ENCODE assay signal across 16 mouse cellular contexts in the genomic region with DNA sequence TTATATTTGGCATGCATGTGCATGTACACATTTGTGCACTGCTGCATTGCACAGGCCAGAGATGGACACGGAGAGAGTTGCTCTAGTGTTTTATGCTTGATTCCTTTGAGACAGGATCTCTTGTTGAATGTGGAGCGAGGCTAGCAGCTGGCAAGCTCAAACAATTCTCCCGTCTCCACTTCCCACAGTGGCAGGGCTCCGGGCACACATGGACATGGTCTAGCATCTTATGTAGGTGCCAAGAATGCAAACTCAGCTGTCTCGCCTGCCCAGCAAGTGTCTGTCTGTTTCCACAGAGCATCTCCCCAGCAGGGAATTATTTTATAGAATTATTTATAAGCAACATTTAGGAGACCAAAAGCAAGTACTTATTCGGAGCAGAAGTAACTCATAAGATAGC.
"Had no signal": no experiment of that assay in that cellular context is flagged by ENCODE, and none has a peak within 500 bp of the region (broad histone marks: within the 10 kb centered on the region; RNA-seq: fewer than 3 reads in every experiment).

No protein-coding gene starts in this region.

- H3K4me3 ChIP-seq: limb, embryonic 15.5 days; liver, embryonic 12.5 days; midbrain, embryonic 10.5 days; midbrain, embryonic 15.5 days; neural tube, embryonic 13.5 days; stomach, embryonic 15.5 days had no signal

- H3K4me1 ChIP-seq: limb, embryonic 15.5 days; liver, embryonic 12.5 days; midbrain, embryonic 10.5 days; midbrain, embryonic 15.5 days; stomach, embryonic 15.5 days had no signal

- H3K4me2 ChIP-seq: limb, embryonic 15.5 days; liver, embryonic 12.5 days; lung, embryonic 14.5 days; midbrain, embryonic 15.5 days; neural tube, embryonic 13.5 days; stomach, embryonic 15.5 days had no signal

- DNase-seq: kidney, postnatal 36 days; layer of hippocampus, adult 9-11 months; layer of hippocampus, postnatal 36 days; lung, embryonic 14.5 days; lung, postnatal 10 days; lung, postnatal 4 days; right cerebral cortex, postnatal 14 days; thymus, adult 2 months; thymus, postnatal 25 days had no signal

- H3K9ac ChIP-seq: limb, embryonic 15.5 days; liver, embryonic 12.5 days; lung, embryonic 14.5 days; midbrain, embryonic 15.5 days; neural tube, embryonic 13.5 days; stomach, embryonic 15.5 days had no signal

- H3K27me3 ChIP-seq: limb, embryonic 15.5 days; liver, embryonic 12.5 days; midbrain, embryonic 15.5 days; neural tube, embryonic 13.5 days; stomach, embryonic 15.5 days had no signal

- H3K9me3 ChIP-seq: limb, embryonic 15.5 days; liver, embryonic 12.5 days; midbrain, embryonic 10.5 days; midbrain, embryonic 15.5 days; neural tube, embryonic 13.5 days; stomach, embryonic 15.5 days had no signal

- H3K27ac ChIP-seq: kidney, postnatal 0 days; limb, embryonic 15.5 days; liver, embryonic 12.5 days; midbrain, embryonic 10.5 days; midbrain, embryonic 15.5 days; neural tube, embryonic 13.5 days; stomach, embryonic 15.5 days had no signal

- ATAC-seq: liver, embryonic 12.5 days; midbrain, embryonic 15.5 days had no signal
